Mouse (Mus musculus) layer of hippocampus, postnatal 36 days (tissue): ENCODE results near the gene Lim2. TPM values are rescaled to one million over a fixed set of nuclear protein-coding genes. Genes with fewer than 3 reads are reported as not detected.

Source experiments
- microRNA-seq, 2 experiments: library from miRNA; unstranded; fragments of <30 nt; microRNA quantifications; one replicate each; pipeline ENCODE4 v1.2.0; 2021
- total RNA-seq, 2 experiments: library from RNA; stranded (reverse); gene quantifications; 2 replicates each; pipeline ENCODE4 v1.2.3; 2021

The Lim2 gene
- total RNA-seq, 2 experiments from 2014 or later: not detected

Small RNAs within 50 kb of the gene (microRNA-seq; reads per million reads assigned to microRNA genes)
- 0.21 to 1.8 reads per million in 2 experiments for gene Mir7051

Other genes with a start within 250 kb of the Lim2 start
- gene Zfp715, start 114.4 kb upstream of the Lim2 start, total RNA-seq: 10 to 100 TPM; 25.3 to 26.2 TPM
- under 1 TPM; 0.57 to 0.68 TPM for gene Siglecf, start 76.3 kb upstream of the Lim2 start, total RNA-seq
- not detected for gene Siglecg, start 19.5 kb upstream of the Lim2 start, total RNA-seq
- not detected for gene Nkg7, start 9.4 kb downstream of the Lim2 start, total RNA-seq
- not detected for gene Cldnd2, start 13.1 kb downstream of the Lim2 start, total RNA-seq
- 10 to 100 TPM; 68.4 to 74.4 TPM for gene Etfb, start 16.4 kb downstream of the Lim2 start, total RNA-seq
- under 1 TPM; 0.80 to 0.86 TPM for gene Gm45233, start 16.5 kb downstream of the Lim2 start, total RNA-seq
- 1 to 10 TPM; 2.3 to 3.0 TPM for gene Vsig10l, start 35.5 kb downstream of the Lim2 start, total RNA-seq
- 10 to 100 TPM; 22.7 to 23.6 TPM for gene Iglon5, start 62.4 kb downstream of the Lim2 start, total RNA-seq
- not detected for gene 4931406B18Rik, start 78.3 kb downstream of the Lim2 start, total RNA-seq
- gene Cd33, start 116.8 kb downstream of the Lim2 start, total RNA-seq: 1 to 10 TPM; 4.2 TPM
- 1 to 10 TPM; 5.5 to 6.6 TPM for gene Zfp658, start 134.6 kb downstream of the Lim2 start, total RNA-seq
- 10 to 100 TPM; 22.0 to 22.1 TPM for gene Zfp719, start 151.9 kb downstream of the Lim2 start, total RNA-seq
- under 1 TPM; 0.15 to 0.20 TPM for gene Zfp819, start 179.5 kb downstream of the Lim2 start, total RNA-seq
- under 1 TPM in 1 of 2 experiments, not detected in 1; 0.25 TPM for gene Ceacam18, start 207.0 kb downstream of the Lim2 start, total RNA-seq
- gene Siglece, start 232.5 kb downstream of the Lim2 start, total RNA-seq: 1 to 10 TPM in 1 of 2 experiments, under 1 TPM in 1; 0.83 to 1.4 TPM
- gene Ctu1, start 244.3 kb downstream of the Lim2 start, total RNA-seq: 10 to 100 TPM; 11.7 to 11.8 TPM